30 mouse cellular contexts compared by ENCODE assay signal in the genomic region with DNA sequence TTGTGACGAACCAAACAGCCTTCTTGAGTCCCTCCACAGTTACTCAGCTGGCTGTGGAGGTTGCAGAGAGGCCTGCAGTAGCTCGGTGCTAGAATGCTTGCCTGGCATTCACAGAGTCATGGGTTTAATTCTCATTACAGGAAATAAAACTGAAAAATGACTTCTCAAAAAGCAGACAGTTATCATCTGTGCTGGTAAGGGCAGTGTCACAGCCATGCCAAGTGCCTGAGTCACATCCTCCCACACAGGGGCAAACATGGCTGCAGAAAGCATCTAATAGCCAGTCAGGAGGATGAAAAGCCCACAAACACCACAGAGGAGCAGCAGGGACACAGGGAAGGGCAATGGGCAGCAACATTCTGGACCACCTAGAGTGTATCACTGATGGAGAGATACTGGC. TPM values are rescaled to one million over a fixed set of nuclear protein-coding genes. Genes with fewer than 3 reads are reported as not detected.
"Had no signal": no experiment of that assay in that cellular context is flagged by ENCODE, and none has a peak within 500 bp of the region (broad histone marks: within the 10 kb centered on the region; RNA-seq: fewer than 3 reads in every experiment).

No protein-coding gene starts in this region.

- H3K27ac ChIP-seq: kidney, postnatal 0 days; limb, embryonic 12.5 days; limb, embryonic 15.5 days; liver, embryonic 15.5 days; lung, embryonic 15.5 days; midbrain, embryonic 10.5 days; midbrain, embryonic 13.5 days; stomach, postnatal 0 days had no signal

- H3K9me3 ChIP-seq: limb, embryonic 12.5 days; limb, embryonic 15.5 days; liver, embryonic 15.5 days; lung, embryonic 15.5 days; midbrain, embryonic 13.5 days had no signal

- H3K9ac ChIP-seq: limb, embryonic 12.5 days; limb, embryonic 15.5 days; liver, embryonic 15.5 days; lung, embryonic 15.5 days; midbrain, embryonic 13.5 days had no signal

- H3K4me2 ChIP-seq: limb, embryonic 12.5 days; limb, embryonic 15.5 days; liver, embryonic 11.5 days; liver, embryonic 15.5 days; lung, embryonic 15.5 days; midbrain, embryonic 13.5 days had no signal

- H3K4me3 ChIP-seq: limb, embryonic 12.5 days; limb, embryonic 15.5 days; liver, embryonic 15.5 days; lung, embryonic 15.5 days; megakaryocyte, embryonic 14.5 days; midbrain, embryonic 10.5 days; midbrain, embryonic 13.5 days had no signal

- DNase-seq: kidney, adult 2 months; kidney, postnatal 25 days; left cerebral cortex, postnatal 4 days; lung, adult 18-20 months; lung, postnatal 10 days; lung, postnatal 4 days; right cerebral cortex, postnatal 14 days; right cerebral cortex, postnatal 4 days; thymus, postnatal 36 days had no signal

- H3K36me3 ChIP-seq: limb, embryonic 12.5 days; limb, embryonic 15.5 days; liver, embryonic 15.5 days; lung, embryonic 15.5 days; midbrain, embryonic 10.5 days; midbrain, embryonic 13.5 days had no signal

- H3K27me3 ChIP-seq: lung, embryonic 15.5 days had no signal

- ATAC-seq: midbrain, embryonic 13.5 days; midbrain, embryonic 16.5 days had no signal

RNA-seq across cellular contexts. Expression of gene Noto, which starts 40.9 kb away (rescaled TPM):
- total RNA-seq: layer of hippocampus, adult 8-10 months; layer of hippocampus, postnatal 14 days; left cerebral cortex, adult 8-10 months; left cerebral cortex, postnatal 14 days; left cerebral cortex, postnatal 4 days; monocyte, adult 5-6 weeks had no signal
- polyA plus RNA-seq: kidney, adult 2 months; kidney, embryonic 14.5 days; kidney, postnatal 0 days; limb, embryonic 12.5 days; limb, embryonic 15.5 days; liver, embryonic 11.5 days; liver, embryonic 15.5 days; midbrain, embryonic 10.5 days; midbrain, embryonic 13.5 days; midbrain, embryonic 16.5 days; neural tube, embryonic 11.5 days; neural tube, embryonic 14.5 days; stomach, embryonic 14.5 days; stomach, postnatal 0 days; thymus, postnatal 0 days had no signal
